Mouse (Mus musculus): ENCODE data around the gene Icmt. TPM values are rescaled to one million over a fixed set of nuclear protein-coding genes. Genes with fewer than 3 reads are reported as not detected.
A peak's percentile ranks its signal among the peaks of the same experiment; 100 is the strongest.

Icmt gene
- total and polyA plus RNA-seq, 3 experiments = 30.4 to 50.8 TPM; not detected in 1

GRCm38 (mm10) chr4:152313934-152314333 lies 16.9 kb downstream of the Icmt start:
- Histone ChIP-seq H3K9me3 (replicated peaks; ENCODE audit: insufficient read depth, low read length) (no peaks in the 10 kb centered on the region), H3K9ac (ENCODE audit: control insufficient read depth, low read depth, low read length, poor library complexity, severe bottlenecking) (no peak overlapping the region), H3K79me2 (ENCODE audit: control insufficient read depth, insufficient read depth, low read length, poor library complexity) (no peaks in the 10 kb centered on the region), H3K27ac (ENCODE audit: control insufficient read depth, low read depth, low read length) (no peak overlapping the region), H3K4me3 (ENCODE audit: control insufficient read depth in 1 of 2, insufficient read depth in 1 of 2, low read depth in 2 of 2, low read length in 2 of 2) (no peak overlapping the region), H3K36me3 (ENCODE audit: control insufficient read depth in 1 of 2, insufficient read depth in 2 of 2, low read length in 2 of 2) (no peaks in the 10 kb centered on the region), H3K4me1 (ENCODE audit: control insufficient read depth in 1 of 2, insufficient read depth in 2 of 2, low read length in 2 of 2) (no peaks in the 10 kb centered on the region), H3K27me3 (ENCODE audit: control insufficient read depth in 1 of 2, insufficient read depth in 2 of 2, low read length in 2 of 2) (no peaks in the 10 kb centered on the region)
- DNase-seq (ENCODE audit: low read depth, low spot score) = no peak
- TF ChIP-seq RCOR1 (IDR thresholded peaks at IDR 0.05; ENCODE audit: low read depth, low read length) (no peak), CTCF (IDR thresholded peaks at IDR 0.05 in 2 of 3, conservative IDR thresholded peaks at IDR 0.05 in 1 of 3; ENCODE audit: control insufficient read depth in 1 of 3, insufficient read depth in 1 of 3, low read depth in 2 of 3, low read length in 3 of 3, poor library complexity in 1 of 3, severe bottlenecking in 1 of 3) (peak in 1 of 3 experiments; percentile 13; a peak in 1 of 6 replicates)

- Histone ChIP-seq H3K4me1 (ENCODE audit: control insufficient read depth in 1 of 2, insufficient read depth in 2 of 2, low read length in 2 of 2) (no peaks in the 10 kb centered on the region), H3K27ac (ENCODE audit: control insufficient read depth, low read depth, low read length) (no peak overlapping the region), H3K27me3 (ENCODE audit: control insufficient read depth in 1 of 2, insufficient read depth in 2 of 2, low read length in 2 of 2) (no peaks in the 10 kb centered on the region), H3K4me3 (ENCODE audit: control insufficient read depth in 1 of 2, insufficient read depth in 1 of 2, low read depth in 2 of 2, low read length in 2 of 2) (no peak overlapping the region), H3K79me2 (ENCODE audit: control insufficient read depth, insufficient read depth, low read length, poor library complexity) (no peaks in the 10 kb centered on the region), H3K9me3 (replicated peaks; ENCODE audit: insufficient read depth, low read length) (no peaks in the 10 kb centered on the region), H3K36me3 (ENCODE audit: control insufficient read depth in 1 of 2, insufficient read depth in 2 of 2, low read length in 2 of 2) (no peaks in the 10 kb centered on the region), H3K9ac (ENCODE audit: control insufficient read depth, low read depth, low read length, poor library complexity, severe bottlenecking) (no peak overlapping the region)
- no peak for DNase-seq (ENCODE audit: low read depth, low spot score)
- TF ChIP-seq BHLHE40 (IDR thresholded peaks at IDR 0.05; ENCODE audit: borderline replicate concordance, low read depth, low read length) = no peak
- TF ChIP-seq MAZ (IDR thresholded peaks at IDR 0.05; ENCODE audit: low read depth, low read length) = no peak
- no peak for TF ChIP-seq RCOR1 (IDR thresholded peaks at IDR 0.05; ENCODE audit: low read depth, low read length)
- no peak for TF ChIP-seq ELF1 (IDR thresholded peaks at IDR 0.05; ENCODE audit: low read depth, low read length)
- TF ChIP-seq HCFC1 (IDR thresholded peaks at IDR 0.05; ENCODE audit: low read depth, low read length) = no peak
- TF ChIP-seq RAD21 (IDR thresholded peaks at IDR 0.05; ENCODE audit: low read depth, low read length) = no peak
- TF ChIP-seq TAL1 (IDR thresholded peaks at IDR 0.05; ENCODE audit: low read length) = no peak
- no peak for TF ChIP-seq E2F4 (IDR thresholded peaks at IDR 0.05; ENCODE audit: borderline replicate concordance, low read depth, low read length)
- TF ChIP-seq UBTF (IDR thresholded peaks at IDR 0.05; ENCODE audit: borderline replicate concordance, insufficient read depth, low read depth, low read length) = no peak
- no peak for TF ChIP-seq TBP (IDR thresholded peaks at IDR 0.05; ENCODE audit: low read depth, low read length)
- no peak for TF ChIP-seq MAX (IDR thresholded peaks at IDR 0.05; ENCODE audit: low read length)
- no peak for TF ChIP-seq TCF12 (IDR thresholded peaks at IDR 0.05; ENCODE audit: low read depth, low read length)
- TF ChIP-seq CHD2 (IDR thresholded peaks at IDR 0.05; ENCODE audit: low read length) = no peak
- TF ChIP-seq MEF2A (IDR thresholded peaks at IDR 0.05; ENCODE audit: extremely low read depth, insufficient replicate concordance, low read depth, low read length, poor library complexity, severe bottlenecking) = no peak
- no peak for TF ChIP-seq GABPA (IDR thresholded peaks at IDR 0.05; ENCODE audit: low read depth, low read length)
- TF ChIP-seq JUND (IDR thresholded peaks at IDR 0.05; ENCODE audit: low read depth, low read length) = no peak
- no peak for TF ChIP-seq USF2 (IDR thresholded peaks at IDR 0.05; ENCODE audit: borderline replicate concordance in 1 of 2, insufficient read depth in 1 of 2, low read depth in 1 of 2, low read length in 2 of 2)
- TF ChIP-seq POLR2A (IDR thresholded peaks at IDR 0.05; ENCODE audit: control insufficient read depth in 1 of 2, insufficient read depth in 1 of 2, low read depth in 1 of 2, low read length in 2 of 2, poor library complexity in 1 of 2) = no peak
Measured at GRCm38 (mm10) chr4:152315498-152316213, 18.6 kb downstream of the Icmt start.

All from MEL (cell line).